Mouse (Mus musculus) ES-E14 (cell line): ENCODE data around the gene Pax5.

Experiments
- ZC3H11A ChIP-seq: IDR thresholded peaks from 2 replicates; pipeline ENCODE4 v1.6.1; 2012; ENCODE audit warnings: low read depth, mild to moderate bottlenecking, inconsistent platforms, low read length, borderline replicate concordance
- ZNF384 ChIP-seq: IDR thresholded peaks from 2 replicates; pipeline ENCODE4 v1.6.1; 2012; ENCODE audit warnings: low read depth, low read length, inconsistent platforms

DNA sequence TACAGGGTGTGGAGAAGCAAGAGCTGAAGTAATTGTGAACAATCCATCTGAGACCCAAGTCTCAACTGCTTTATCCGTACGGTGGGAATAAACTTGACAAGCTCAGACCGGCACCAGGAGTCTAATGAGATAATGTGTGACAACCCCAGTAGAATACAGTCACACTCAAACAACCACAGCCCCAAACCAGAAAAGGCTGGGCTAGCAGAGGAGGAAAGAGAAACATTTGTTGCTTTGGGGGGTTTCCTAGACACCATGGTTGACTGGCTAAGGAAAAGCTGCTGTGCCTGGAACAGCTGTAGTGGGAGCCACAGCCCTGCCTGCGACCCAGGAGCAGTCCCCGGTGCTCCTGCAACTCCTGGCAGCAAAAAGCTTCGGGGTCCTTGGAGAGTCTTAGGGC lies 219.4 kb downstream of the Pax5 start:
- TF ChIP-seq ZC3H11A (no peak), ZNF384 (no peak)
